Mouse (Mus musculus) forebrain, embryonic 15.5 days (tissue): ENCODE results near the gene Catsperd. TPM values are rescaled to one million over a fixed set of nuclear protein-coding genes. Genes with fewer than 3 reads are reported as not detected.

Experiments used
- ATAC-seq: fragments of 200-750 bp; cut with Nextera tagmentation; replicated peaks from 2 replicates; pipeline ENCODE4 v1.8.0; 2017; ENCODE audit warnings: mild to moderate bottlenecking, moderate TSS enrichment, moderate library complexity
- H3K27ac ChIP-seq: fragments of 300-500 bp; sonication (generic); replicated peaks from 2 replicates; pipeline ENCODE4 v1.5.1; 2015; ENCODE audit warnings: mild to moderate bottlenecking, inconsistent platforms
- H3K27me3 ChIP-seq: fragments of 300-500 bp; sonication (generic); 2 replicates; pipeline ENCODE4 v1.6.1; 2015; ENCODE audit warnings: inconsistent platforms
- H3K36me3 ChIP-seq: fragments of 300-500 bp; sonication (generic); 2 replicates; pipeline ENCODE4 v1.6.1; 2015; ENCODE audit warnings: mild to moderate bottlenecking, inconsistent platforms
- H3K4me1 ChIP-seq: fragments of 300-500 bp; sonication (generic); 2 replicates; pipeline ENCODE4 v1.6.1; 2015; ENCODE audit warnings: inconsistent platforms
- H3K4me2 ChIP-seq: fragments of 300-500 bp; sonication (generic); replicated peaks from 2 replicates; pipeline ENCODE4 v1.6.1; 2015; ENCODE audit warnings: mild to moderate bottlenecking, inconsistent platforms
- H3K4me3 ChIP-seq: fragments of 300-500 bp; sonication (generic); 2 replicates; pipeline ENCODE4 v1.5.1; 2015; ENCODE audit warnings: mild to moderate bottlenecking, inconsistent platforms
- H3K9ac ChIP-seq: fragments of 300-500 bp; sonication (generic); replicated peaks from 2 replicates; pipeline ENCODE4 v1.6.1; 2015; ENCODE audit warnings: mild to moderate bottlenecking, inconsistent platforms
- H3K9me3 ChIP-seq: fragments of 300-500 bp; sonication (generic); 2 replicates; pipeline ENCODE4 v1.6.1; 2016; ENCODE audit warnings: inconsistent platforms
- WGBS: fragments of 180-500 bp; shearing (Covaris S2); methylation state at CpG from one replicate; pipeline ENCODE4 v1.1.7; 2015; ENCODE audit warnings: mixed read lengths; 5-methylcytosine and 5-hydroxymethylcytosine counted together
- polyA plus RNA-seq: library from polyadenylated mRNA; unstranded; fragments of >200 nt; fragmentation: Nextera tagmentation; extraction: Ambion mirVana; gene quantifications from 2 replicates; pipeline ENCODE4 v1.2.1, GENCODE M21; 2015

The Catsperd gene
- polyA plus RNA-seq, 1 experiment from 2014 or later: 0.98 TPM

- H3K27me3 ChIP-seq: peaks cover 2% of the 10 kb centered on the region
- no peaks in the 10 kb centered on the region for H3K9me3 ChIP-seq
- peak within 1 kb of the TSS; percentile 88 for H3K27ac ChIP-seq
- H3K4me2 ChIP-seq: peak within 1 kb of the TSS; percentile 84
- H3K9ac ChIP-seq: peak within 1 kb of the TSS; percentile 94
- peaks cover 44% of the 10 kb centered on the region for H3K4me1 ChIP-seq
- H3K36me3 ChIP-seq: peaks cover 8% of the 10 kb centered on the region; the same call in 1 of the 2 replicates
- ATAC-seq: peak; percentile 90
- peak within 1 kb of the TSS; percentile 88 for H3K4me3 ChIP-seq
- WGBS: under 1% methylated on average over 62 of the region's 66 CpGs
Observed at GRCm38 (mm10) chr17:56672941-56673646, 45.2 kb downstream of the Catsperd start, which contains the start of gene Ranbp3. TSS of gene Ranbp3 (plus strand) at chr17:56673294.

- peak; percentile 33 for ATAC-seq
- Histone ChIP-seq H3K27me3 (no peaks in the 10 kb centered on the region), H3K4me1 (peaks cover 38% of the 10 kb centered on the region), H3K9ac (peak overlapping the region; percentile 94), H3K4me3 (peak overlapping the region; percentile 88), H3K36me3 (peaks cover 10% of the 10 kb centered on the region; the same call in 1 of the 2 replicates), H3K27ac (peak overlapping the region; percentile 88), H3K4me2 (peak overlapping the region; percentile 84), H3K9me3 (no peaks in the 10 kb centered on the region)
- 3% methylated on average over 37 of the region's 37 CpGs for WGBS
Observed at GRCm38 (mm10) chr17:56673647-56674416, 45.9 kb downstream of the Catsperd start.

- Histone ChIP-seq H3K27ac (no peak overlapping the region), H3K9ac (no peak overlapping the region), H3K4me3 (no peak overlapping the region), H3K4me1 (peaks cover 17% of the 10 kb centered on the region; the same call in 1 of the 2 replicates), H3K36me3 (peaks cover 23% of the 10 kb centered on the region), H3K27me3 (no peaks in the 10 kb centered on the region), H3K9me3 (no peaks in the 10 kb centered on the region), H3K4me2 (no peak overlapping the region)
- no peak for ATAC-seq
- WGBS: 88% methylated on average over 4 of the region's 4 CpGs
Observed at GRCm38 (mm10) chr17:56681791-56682190, 53.8 kb downstream of the Catsperd start.

DNA sequence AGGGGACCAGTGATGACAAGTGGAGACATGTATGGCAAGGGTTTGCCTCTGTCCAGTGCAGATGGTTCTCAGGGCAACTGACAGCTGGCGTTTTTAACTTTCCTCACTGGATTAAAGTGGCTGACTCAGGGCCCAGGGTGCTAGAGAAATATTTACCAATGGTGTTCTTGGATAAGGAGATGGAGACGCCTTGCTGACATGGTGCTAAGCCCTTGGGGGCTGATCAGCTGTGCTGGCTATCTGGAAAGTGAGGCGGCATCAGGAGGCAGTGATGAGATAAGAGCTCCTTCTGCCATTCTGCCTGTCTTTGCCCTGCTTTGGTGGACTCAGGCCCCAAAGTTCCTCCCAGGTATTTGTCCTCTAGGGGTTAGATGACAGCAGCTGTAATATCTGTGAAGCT lies 54.9 kb downstream of the Catsperd start:
- H3K27ac ChIP-seq: no peak overlapping the region
- H3K4me1 ChIP-seq: 0 out of 2 replicates have a peak, but pooled peaks cover 10% of the 10 kb centered on the region
- ATAC-seq: no peak
- 81% methylated on average over 3 of the region's 3 CpGs for WGBS
- H3K36me3 ChIP-seq: peaks cover 30% of the 10 kb centered on the region
- no peak overlapping the region for H3K4me2 ChIP-seq
- H3K27me3 ChIP-seq: no peaks in the 10 kb centered on the region
- H3K4me3 ChIP-seq: no peak overlapping the region
- no peak overlapping the region for H3K9ac ChIP-seq
- H3K9me3 ChIP-seq: no peaks in the 10 kb centered on the region

GRCm38 (mm10) chr17:56683546-56684140 lies 55.7 kb downstream of the Catsperd start:
- H3K27ac ChIP-seq: no peak overlapping the region
- no peak overlapping the region for H3K9ac ChIP-seq
- ATAC-seq: no peak
- WGBS: 85% methylated on average over 5 of the region's 5 CpGs
- H3K9me3 ChIP-seq: no peaks in the 10 kb centered on the region
- H3K4me3 ChIP-seq: no peak overlapping the region
- H3K4me2 ChIP-seq: no peak overlapping the region
- H3K4me1 ChIP-seq: 0 out of 2 replicates have a peak, but pooled peaks cover 10% of the 10 kb centered on the region
- H3K36me3 ChIP-seq: peaks cover 35% of the 10 kb centered on the region
- no peaks in the 10 kb centered on the region for H3K27me3 ChIP-seq

DNA sequence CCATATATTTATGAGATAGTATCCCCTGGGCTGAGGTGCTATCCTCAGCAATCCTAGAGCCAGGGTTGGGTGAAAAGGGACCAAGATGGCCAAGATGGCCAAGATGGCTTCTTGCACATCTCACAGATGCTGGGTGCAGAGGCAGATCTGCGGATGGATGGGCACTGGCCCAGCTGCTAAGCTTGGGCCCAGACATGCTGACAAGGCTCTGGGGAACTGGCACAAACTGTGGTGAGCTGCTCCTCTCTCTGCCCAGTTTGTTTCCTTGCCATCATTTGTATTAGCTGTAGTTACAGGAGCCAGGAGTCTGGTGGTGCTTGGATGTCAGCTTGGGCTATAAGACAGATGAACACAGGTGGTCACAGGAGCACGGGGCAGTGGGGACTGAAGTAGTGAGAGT lies 56.7 kb downstream of the Catsperd start:
- 90% methylated on average over 2 of the region's 2 CpGs for WGBS
- Histone ChIP-seq H3K4me1 (0 out of 2 replicates have a peak, but pooled peaks cover 10% of the 10 kb centered on the region), H3K36me3 (peaks cover 41% of the 10 kb centered on the region), H3K27me3 (no peaks in the 10 kb centered on the region), H3K9me3 (no peaks in the 10 kb centered on the region), H3K4me3 (no peak overlapping the region), H3K27ac (no peak overlapping the region), H3K4me2 (no peak overlapping the region), H3K9ac (0 out of 2 replicates have a peak overlapping the region, but pooled peaks have one; percentile 7)
- ATAC-seq: no peak

GRCm38 (mm10) chr17:56686801-56687200 lies 58.9 kb downstream of the Catsperd start:
- no peak overlapping the region for H3K27ac ChIP-seq
- over 99% methylated on average over 4 of the region's 4 CpGs for WGBS
- H3K4me1 ChIP-seq: 0 out of 2 replicates have a peak, but pooled peaks cover 10% of the 10 kb centered on the region
- H3K4me2 ChIP-seq: no peak overlapping the region
- H3K9ac ChIP-seq: no peak overlapping the region
- no peak for ATAC-seq
- H3K27me3 ChIP-seq: no peaks in the 10 kb centered on the region
- H3K9me3 ChIP-seq: no peaks in the 10 kb centered on the region
- H3K4me3 ChIP-seq: no peak overlapping the region
- peaks cover 35% of the 10 kb centered on the region for H3K36me3 ChIP-seq

DNA sequence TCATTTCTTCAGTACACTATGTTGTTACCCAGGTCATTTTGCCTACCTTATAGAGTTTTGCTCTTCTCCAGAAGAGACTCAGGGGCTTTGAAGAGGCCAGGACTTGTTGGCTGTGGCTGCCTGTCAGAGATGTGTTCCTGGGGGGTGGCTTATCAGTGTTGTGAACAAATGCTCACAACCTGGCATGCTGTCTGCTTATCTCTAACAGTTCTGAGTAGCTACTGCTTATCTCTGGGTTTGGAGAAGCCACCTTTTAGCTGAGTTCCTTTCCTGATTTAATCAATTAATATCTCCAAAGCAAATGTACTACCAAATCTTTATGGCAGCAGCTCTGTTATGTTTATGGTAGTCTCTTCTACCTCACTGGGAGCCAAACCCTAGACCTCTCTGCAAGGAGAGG lies 60.1 kb downstream of the Catsperd start:
- H3K27me3 ChIP-seq: no peaks in the 10 kb centered on the region
- peaks cover 16% of the 10 kb centered on the region for H3K4me1 ChIP-seq
- H3K9me3 ChIP-seq: no peaks in the 10 kb centered on the region
- ATAC-seq: no peak
- no peak overlapping the region for H3K27ac ChIP-seq
- H3K36me3 ChIP-seq: peaks cover 35% of the 10 kb centered on the region
- no peak overlapping the region for H3K4me2 ChIP-seq
- H3K9ac ChIP-seq: no peak overlapping the region
- no peak overlapping the region for H3K4me3 ChIP-seq

DNA sequence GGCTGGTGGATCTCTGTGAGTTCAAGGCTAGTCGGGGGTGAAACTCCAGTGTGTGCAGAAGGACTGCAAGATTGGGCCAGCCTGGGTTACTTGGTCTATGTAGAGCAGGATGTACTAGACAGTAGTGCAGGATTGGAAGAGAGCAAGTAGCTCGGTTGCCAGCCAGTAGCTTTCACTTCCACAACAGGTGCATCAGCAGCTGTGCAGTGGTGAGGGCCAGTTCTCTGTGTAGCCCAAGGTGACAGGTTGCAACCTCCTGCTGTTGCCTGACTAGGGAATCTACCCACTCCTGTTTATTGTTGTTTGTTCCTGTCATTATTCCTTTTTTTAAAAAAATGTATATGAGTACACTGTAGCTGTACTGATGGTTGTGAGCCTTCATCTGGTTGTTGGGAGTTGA lies 60.7 kb downstream of the Catsperd start:
- Histone ChIP-seq H3K4me1 (peaks cover 23% of the 10 kb centered on the region), H3K36me3 (peaks cover 35% of the 10 kb centered on the region), H3K4me3 (no peak overlapping the region), H3K27ac (no peak overlapping the region), H3K9me3 (no peaks in the 10 kb centered on the region), H3K27me3 (no peaks in the 10 kb centered on the region), H3K4me2 (no peak overlapping the region), H3K9ac (no peak overlapping the region)
- ATAC-seq: no peak
- 89% methylated on average over 2 of the region's 2 CpGs for WGBS

- Histone ChIP-seq H3K27me3 (no peaks in the 10 kb centered on the region), H3K27ac (peak overlapping the region; percentile 55), H3K36me3 (peaks cover 35% of the 10 kb centered on the region), H3K4me3 (no peak overlapping the region), H3K4me2 (no peak overlapping the region), H3K9me3 (no peaks in the 10 kb centered on the region), H3K9ac (0 out of 2 replicates have a peak overlapping the region, but pooled peaks have one; percentile 24), H3K4me1 (peaks cover 20% of the 10 kb centered on the region)
- ATAC-seq: 0 out of 2 replicates have a peak, but pooled peaks have one; percentile 12
- WGBS: 54% methylated on average over 1 of the region's 1 CpGs
Observed at GRCm38 (mm10) chr17:56693395-56693794, 65.5 kb downstream of the Catsperd start.

DNA sequence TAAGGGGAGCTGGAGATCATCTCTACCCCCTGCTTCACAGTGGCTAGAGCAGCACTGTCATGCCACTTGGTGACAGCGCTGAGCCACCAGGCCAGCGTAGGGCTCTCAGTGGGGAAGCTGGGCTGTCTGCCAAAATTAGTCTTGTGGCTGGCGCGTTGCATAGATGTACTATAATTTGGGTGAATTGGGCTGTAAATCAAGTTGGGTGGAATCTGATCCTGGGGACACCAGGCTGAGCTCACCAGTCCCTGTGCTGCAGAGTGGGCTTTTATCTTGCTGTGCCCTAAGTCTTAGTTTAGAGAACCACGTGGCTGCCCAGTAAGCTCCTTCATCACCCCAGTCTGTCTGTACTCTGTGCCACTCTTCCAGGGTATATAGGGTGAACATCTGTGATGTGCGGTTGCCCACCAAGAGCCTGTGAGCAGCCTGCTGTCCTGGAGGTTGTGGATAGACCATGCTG lies 65.9 kb downstream of the Catsperd start:
- Histone ChIP-seq H3K27ac (peak overlapping the region; percentile 55), H3K4me3 (no peak overlapping the region), H3K9me3 (no peaks in the 10 kb centered on the region), H3K27me3 (no peaks in the 10 kb centered on the region), H3K36me3 (peaks cover 36% of the 10 kb centered on the region), H3K4me1 (peaks cover 20% of the 10 kb centered on the region), H3K9ac (0 out of 2 replicates have a peak overlapping the region, but pooled peaks have one; percentile 24), H3K4me2 (no peak overlapping the region)
- ATAC-seq: peak; percentile 79
- WGBS: 17% methylated on average over 6 of the region's 6 CpGs

GRCm38 (mm10) chr17:56700451-56700850 lies 72.5 kb downstream of the Catsperd start:
- H3K27me3 ChIP-seq: no peaks in the 10 kb centered on the region
- no peak overlapping the region for H3K4me3 ChIP-seq
- H3K36me3 ChIP-seq: peaks cover 87% of the 10 kb centered on the region
- no peaks in the 10 kb centered on the region for H3K4me1 ChIP-seq
- H3K9ac ChIP-seq: no peak overlapping the region
- no peak overlapping the region for H3K27ac ChIP-seq
- no peak for ATAC-seq
- no peak overlapping the region for H3K4me2 ChIP-seq
- H3K9me3 ChIP-seq: no peaks in the 10 kb centered on the region
- 94% methylated on average over 2 of the region's 2 CpGs for WGBS
